Mouse (Mus musculus) ovary, postnatal 14 days (tissue): ENCODE data around the gene Acot5.
"Not testable (repeated sequence)": the region's sequence is repeated elsewhere in the genome, so short reads cannot be mapped to it uniquely, and the experiment has no call there.

Source experiments
- DNase-seq: peaks from one replicate; pipeline ENCODE4 v3.0.0; 2022; ENCODE audit warnings: low spot score

Gene Acot5

DNA sequence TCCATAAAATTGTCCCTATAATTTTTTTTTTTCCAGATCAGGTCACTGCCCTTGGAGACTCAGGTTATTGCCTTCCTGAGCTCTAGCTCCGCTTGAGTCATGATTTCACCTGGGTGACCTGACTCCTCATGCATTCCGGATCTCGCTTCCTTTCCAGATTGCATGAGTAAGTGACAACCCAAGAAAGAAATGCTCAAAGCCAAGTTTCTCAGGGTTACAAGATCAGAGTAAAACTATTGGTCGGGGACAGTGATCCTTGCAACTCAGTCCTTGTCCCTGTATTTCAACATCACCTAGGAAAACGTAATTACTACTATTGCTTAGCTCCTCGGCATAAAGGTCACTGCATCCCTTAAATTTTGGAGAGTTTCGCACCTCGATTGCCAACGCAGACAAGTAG is at the start of gene Acot5:
TSS of gene Acot5 (plus strand) at position 340 of the 400 bp plus-strand sequence.
- DNase-seq, result no peak

DNA sequence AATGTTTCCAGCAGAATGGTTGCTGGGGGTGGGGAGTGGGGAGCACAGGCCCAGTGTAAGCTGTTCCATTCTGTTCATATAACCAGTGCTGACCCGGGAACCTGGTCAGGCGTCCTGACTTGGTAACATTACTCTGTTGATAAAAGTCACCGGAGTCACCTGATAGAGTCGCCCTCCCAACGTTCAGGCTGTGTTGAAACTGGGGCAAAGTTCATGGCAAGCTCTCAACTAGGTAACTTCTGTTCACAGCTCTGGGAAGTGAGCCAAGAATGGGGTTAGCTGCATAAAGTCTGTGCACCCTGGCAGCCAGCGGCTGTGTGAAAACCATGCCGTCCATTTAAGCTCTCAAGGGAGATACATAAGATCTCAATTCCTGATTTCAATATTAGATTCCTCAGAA is 48.6 kb upstream of the Acot5 start:
- peak; percentile 45 for DNase-seq

DNA sequence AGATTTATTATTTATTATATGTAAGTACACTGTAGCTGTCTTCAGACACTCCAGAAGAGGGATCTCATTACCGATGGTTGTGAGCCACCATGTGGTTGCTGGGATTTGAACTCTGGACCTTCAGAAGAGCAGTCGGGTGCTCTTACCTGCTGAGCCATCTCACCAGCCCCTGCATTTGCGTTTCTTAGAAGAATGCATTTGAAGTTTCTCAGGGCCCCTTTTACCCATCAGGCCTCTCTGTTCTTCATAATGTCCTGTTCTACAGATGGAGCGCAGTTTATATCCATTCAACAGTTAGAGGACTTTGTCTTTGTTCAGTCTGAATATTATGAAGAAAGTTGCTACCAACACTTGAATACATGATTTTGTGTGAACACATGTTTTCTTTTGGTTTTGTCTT is 46.9 kb upstream of the Acot5 start:
- not testable (repeated sequence) for DNase-seq

DNA sequence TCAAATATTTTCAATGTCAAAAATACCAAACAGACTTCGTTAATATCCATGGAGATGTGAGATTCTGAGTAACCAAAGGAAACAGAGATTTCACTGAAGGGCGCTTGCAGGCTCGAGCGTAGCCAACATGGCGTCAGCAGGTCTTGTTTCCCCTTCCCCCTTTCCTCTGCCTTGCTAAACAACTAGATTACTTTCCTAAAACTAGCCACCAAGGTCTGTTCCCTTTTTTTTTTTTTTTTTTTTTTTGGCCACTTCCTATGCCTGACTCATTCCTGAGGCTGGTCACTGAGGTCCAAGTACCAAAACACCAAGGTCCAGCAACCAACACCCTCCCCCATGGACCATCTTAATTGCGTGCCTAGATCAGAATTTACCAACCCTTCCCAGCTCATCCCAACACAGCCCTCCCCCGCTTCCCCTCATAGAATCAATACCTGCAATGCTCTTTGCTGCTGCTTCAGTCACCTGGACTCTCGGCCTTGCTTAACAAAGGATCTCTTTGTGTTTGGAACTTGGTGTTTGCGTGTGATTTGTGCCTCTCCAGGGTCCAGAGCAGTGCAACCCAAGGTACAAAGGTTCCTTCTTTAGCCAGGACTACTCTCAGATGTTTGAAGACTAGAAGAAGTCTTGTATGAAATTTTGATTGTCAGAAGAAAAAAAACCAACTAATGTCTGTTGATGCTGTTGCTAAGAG is 45.9 kb upstream of the Acot5 start:
- no peak for DNase-seq

DNA sequence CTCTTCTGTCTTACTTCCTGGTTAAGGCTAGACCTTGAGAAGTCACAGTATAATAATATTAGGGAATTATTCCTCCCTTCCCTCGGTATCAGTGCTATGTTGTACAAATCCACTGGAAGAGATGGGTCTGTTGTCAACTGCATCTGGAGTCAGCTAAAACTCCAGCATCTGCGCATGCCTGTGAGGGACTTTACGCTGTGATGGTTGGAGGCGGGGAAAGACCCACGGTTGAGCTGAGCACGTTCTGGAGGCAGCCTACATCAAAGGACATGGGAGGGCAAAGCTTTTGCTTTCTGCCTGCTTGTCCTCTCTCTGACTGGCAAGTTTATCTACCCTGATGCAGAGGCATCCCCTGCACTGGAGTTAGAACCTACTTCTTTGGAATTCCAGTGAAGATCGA is 43.2 kb upstream of the Acot5 start:
- DNase-seq, result no peak

DNA sequence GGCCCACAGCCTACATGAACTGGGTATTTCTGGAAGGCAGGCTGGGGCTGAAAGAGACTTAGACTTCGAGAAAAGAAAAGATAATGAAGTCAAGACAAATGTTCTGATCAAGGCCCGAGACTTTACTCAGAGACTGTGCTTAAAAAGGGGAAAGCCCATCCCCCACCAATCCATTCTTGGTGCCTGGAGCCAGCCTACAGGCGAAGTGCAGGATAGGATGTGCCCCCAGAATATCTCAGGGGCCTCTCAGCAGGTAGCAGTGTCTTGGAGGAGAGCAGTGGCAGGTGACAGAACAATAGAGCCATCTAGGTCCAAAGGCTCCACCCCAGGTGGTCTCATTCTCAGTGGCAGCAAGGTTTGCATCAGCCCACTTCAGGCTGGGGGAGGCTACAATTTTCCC is 40.8 kb upstream of the Acot5 start:
- not testable (repeated sequence) for DNase-seq

DNA sequence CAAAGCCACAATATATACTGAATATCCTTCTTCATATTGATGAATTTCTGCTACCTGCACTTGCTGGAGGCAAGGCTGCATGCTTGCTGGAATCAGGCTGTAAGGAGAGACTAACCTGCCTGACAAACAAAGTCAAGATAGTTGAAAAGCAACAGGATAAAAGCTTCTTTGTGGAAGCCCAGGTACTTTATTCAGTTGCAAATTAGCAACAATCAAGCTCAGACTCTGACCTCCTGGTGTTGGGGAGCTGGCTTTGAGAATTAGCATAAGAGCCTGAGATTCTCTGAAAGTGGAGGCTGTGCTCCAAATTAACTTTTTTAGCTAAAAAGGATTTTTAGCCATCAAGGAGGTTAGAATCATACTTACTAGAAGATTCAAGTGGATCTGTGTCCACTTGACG is 40.1 kb upstream of the Acot5 start:
- DNase-seq, result not testable (repeated sequence)

DNA sequence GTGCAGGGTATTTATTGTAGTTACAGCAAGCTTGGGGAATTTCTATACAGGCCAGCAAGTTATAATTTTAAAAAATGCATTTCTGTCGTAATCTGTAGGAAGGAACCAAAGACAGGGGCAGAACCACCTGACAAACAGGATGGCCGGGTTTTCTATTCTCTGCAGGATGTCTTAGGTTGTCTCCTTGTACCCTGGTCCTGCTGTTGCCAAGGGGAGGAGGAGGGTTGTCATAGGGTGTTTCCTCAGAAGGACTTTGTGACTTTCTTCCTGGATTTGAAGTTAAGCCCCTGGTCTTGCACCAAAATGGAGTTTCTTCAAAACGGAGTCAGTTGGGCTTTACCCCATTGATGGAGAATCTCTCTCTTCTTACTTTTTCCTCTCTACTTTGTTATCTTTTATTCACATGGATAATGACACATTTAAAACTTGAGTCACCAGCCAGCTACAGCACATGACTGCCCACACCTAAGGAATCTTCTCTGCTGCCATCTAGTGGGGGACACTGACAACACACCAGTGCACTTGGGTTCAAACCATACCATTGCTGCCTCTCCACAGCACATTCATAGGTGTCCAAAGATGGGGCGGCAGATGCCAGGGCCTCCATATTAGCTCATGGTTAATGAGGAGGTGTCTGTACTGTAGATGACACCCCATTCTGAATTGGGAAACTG is 38.3 kb upstream of the Acot5 start:
- DNase-seq, result peak; percentile 76

DNA sequence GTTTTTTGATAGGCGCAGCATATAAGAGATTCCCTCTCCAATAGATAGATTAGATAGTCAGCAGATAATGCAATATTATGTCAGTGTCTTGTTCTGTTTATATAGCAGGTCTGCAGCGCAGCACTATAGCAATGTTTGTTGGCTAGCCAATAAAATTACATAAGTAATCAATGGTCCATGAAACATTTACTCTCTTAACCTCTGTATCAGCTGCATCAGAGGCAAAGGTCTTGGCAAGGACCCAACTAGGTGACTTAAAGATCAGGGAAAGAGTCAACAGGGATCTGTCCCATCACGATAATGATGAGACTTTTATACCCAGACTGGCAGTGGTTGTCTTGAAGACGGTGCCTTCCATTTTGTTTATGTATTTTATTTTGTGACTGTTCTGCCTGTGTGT is 36.3 kb upstream of the Acot5 start:
- DNase-seq, result no peak

DNA sequence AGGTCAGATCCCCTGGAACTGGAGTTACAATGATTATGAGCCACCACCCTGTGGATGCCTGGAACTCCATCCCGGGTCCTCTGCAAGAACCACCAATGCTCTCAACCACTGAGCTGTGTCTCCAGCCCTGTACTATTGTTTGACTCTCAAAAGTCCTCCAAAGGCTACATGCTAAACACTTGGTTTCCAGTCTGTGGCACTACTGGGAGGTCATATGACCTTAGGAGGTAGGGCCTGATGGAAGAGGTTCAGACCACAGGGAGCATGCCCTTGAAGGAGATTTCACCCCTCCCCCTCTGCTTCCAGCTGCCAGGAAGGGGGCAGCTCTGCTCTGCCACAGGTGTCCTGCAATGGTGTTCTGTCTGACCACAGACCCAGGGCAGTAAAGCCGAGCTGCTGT is 35.8 kb upstream of the Acot5 start:
- DNase-seq, result not testable (repeated sequence)

DNA sequence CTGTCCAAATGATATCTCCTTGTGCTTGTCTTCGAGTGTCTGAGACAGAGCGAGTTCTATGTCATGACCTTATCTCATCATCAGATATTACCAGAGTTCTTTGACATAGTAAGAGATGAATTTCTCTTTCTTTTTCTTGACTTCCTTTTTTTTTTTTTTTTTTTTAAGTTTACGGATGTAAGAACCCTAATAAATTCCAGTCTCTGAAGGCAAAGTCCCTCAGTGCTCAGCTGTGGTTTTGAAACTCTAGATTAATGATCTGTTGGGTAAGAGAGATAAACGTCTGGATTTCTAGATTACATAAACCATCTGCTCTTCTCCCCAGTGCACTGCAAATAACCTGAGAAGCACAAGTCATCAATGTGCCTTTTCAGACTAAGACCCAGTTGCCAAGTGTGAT is 35.0 kb upstream of the Acot5 start:
- no peak for DNase-seq

DNA sequence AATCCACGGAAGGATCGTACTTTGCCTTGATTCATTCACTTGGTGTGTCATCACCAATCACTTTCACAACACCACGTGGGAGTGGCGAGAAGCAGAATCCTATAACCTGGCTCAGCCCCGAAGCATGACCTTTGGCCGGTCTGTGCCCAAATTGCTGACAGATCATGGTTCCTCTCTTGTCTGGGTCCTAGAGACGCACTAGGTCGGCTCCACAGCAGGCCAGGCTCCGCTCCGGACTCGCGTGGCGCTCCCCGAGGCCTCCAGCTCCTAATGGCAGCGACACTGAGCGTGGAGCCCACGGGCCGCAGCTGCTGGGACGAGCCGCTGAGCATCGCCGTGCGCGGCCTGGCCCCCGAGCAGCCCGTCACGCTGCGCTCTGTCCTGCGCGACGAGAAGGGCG is 30.9 kb upstream of the Acot5 start, which contains the start of gene Acot4:
TSS of gene Acot4 (plus strand) at position 139 of the 400 bp plus-strand sequence.
- DNase-seq, result peak; percentile 9

DNA sequence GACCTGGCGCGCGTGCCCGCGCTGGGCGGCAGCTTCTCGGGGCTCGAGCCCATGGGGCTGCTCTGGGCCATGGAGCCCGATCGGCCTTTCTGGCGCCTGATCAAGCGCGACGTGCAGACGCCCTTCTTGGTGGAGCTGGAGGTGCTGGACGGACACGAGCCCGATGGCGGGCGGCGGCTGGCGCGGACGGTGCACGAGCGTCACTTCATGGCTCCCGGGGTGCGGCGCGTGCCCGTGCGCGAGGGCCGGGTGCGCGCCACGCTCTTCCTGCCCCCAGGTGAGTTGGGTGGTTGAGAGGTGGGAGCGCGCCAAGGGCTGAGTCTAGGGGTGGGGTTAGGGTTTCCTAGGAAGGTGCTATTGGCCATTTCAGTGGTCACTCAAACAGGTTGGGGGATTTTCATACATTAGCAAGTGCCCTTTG is 30.4 kb upstream of the Acot5 start, which contains the start of gene Gm49366:
TSS of gene Gm49366 (plus strand) at position 245 of the 421 bp plus-strand sequence.
- peak; percentile 20 for DNase-seq

DNA sequence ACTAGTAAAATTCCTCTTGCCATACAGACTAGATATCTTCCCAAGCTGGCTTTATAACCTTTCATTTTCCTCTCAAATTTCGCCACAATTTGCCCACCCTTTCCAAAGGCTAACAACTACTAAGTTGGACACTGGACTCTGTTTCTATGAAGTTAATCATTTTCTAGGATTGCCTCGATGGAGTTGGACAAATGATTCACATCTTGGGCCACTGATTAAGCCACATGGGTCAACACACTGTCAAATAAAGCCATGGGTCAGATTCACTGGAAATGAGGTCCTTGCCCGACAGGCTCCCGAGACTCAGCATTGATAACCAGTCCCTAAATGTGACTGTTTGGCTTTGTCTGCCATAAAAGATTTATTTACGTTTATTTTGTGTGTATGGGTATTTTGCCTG is 26.9 kb upstream of the Acot5 start:
- no peak for DNase-seq

DNA sequence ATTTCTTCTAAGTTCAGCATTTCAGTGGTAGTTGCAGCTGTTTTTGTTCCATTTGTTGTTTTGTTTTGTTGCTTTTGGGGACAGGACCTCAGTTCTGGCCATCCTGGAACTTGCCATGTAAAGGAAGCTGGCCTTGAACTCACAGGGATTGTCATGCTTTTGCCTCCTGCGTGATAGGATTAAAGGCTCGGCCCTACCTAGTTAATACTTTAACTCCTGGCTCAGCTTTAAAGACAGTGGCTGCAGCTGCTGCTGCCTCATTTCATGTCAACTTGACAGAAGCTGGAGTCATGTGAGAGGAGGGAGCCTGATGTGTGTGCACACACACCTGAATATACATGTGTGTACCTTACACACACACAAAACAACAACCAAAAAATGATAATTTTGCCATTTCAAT is 25.1 kb upstream of the Acot5 start:
- DNase-seq, result no peak

DNA sequence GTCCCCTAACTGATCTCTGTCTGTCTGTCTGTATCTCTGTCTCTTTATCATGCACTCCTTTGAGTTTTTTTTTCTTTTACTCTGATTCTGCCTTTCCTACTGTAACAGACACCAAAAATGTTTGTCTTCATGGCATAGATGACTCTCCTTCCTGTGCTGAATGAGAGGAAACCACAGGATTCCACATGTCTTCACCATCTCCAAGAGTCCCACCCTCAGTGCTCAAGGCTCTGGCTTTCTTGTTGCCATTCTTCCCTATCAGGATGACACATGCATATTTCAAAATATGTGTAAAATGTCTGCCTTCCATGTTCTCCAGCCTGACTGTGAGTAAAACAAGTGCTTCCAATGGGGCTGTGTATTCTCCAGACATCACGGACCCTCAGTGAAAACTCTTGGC is 22.2 kb upstream of the Acot5 start:
- DNase-seq, result no peak

DNA sequence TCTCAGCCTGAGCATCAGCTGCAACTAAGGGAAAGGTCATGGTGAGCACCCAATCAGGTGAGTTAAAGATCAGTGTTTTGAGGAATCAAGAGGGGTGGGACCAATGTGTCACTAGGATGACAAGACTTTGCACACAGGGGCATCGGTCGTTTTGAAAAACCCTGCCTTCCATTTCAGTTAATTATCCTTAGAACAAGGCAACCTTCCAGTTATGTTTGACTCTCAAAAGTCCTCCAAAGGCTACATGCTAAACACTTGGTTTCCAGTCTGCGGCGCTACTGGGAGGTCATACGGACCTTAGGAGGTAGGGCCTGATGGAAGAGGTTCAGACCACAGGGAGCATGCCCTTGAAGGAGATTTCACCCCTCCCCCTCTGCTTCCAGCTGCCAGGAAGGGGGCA is 18.4 kb upstream of the Acot5 start:
- not testable (repeated sequence) for DNase-seq

DNA sequence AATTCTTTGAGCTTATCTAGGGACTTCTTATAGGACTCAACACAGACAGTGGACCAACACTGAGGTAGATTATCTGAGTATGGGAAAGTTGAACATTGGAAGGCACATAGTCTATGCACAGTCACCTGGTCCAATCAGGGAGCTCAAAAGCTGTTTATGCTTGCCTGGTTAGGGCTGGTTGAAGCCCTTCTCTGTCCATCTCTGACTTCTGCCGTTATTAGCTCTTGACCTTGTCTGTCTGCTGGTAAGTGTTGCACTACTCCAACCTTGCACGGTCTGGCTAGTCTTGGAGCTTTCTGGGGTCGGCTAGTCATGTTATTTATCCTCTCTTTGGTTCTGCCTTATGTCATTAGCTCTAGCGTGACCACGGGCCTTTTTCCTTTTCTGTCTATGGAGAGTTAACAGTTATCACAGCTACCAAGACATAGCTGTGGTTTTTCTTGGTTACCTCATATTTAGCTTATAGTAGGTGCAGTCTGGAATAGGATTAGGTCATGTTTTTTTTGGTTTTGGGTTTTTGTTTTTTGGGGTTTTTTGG is 17.1 kb upstream of the Acot5 start, which contains the start of gene Acot3:
TSS of gene Acot3 (plus strand) at position 208 of the 538 bp plus-strand sequence.
- no peak for DNase-seq

DNA sequence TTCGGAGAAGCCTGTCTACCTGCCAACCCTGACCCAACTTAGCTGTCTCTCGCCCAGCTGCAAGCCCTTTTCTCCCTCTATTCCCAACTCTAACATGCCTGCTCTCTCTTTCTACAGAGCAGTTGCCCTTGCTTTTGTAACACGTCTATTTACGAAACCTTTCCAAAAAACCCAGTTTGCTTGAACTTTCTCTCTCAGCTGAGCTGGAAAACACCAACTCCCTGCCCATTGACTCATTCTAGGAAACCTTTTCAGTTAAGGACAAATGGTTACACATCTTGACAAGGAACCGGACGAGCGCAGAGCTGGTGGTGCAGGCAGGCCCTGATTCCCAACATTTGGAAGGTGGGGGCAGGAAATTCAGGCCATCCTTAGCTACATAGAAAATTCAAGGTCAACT is 16.5 kb upstream of the Acot5 start:
- no peak for DNase-seq

DNA sequence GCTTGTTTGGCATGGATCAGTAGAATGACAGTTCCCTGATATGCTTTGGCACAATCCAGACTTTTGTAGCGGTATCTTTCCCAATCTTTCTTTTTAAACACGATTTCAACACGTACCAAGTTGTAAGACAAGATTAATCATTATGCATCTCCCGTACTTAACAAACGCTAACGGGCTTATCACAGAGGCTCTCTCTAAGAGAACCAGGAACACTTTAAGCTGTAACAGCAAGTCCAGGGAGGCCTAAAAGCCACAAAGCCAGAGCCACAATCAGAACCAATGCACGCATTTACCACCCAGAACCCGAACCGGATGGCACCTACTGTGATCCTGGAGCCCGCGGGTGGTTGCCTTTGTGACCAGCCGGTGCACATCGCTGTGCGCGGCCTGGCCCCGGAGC is 16.0 kb upstream of the Acot5 start:
- DNase-seq, result no peak

DNA sequence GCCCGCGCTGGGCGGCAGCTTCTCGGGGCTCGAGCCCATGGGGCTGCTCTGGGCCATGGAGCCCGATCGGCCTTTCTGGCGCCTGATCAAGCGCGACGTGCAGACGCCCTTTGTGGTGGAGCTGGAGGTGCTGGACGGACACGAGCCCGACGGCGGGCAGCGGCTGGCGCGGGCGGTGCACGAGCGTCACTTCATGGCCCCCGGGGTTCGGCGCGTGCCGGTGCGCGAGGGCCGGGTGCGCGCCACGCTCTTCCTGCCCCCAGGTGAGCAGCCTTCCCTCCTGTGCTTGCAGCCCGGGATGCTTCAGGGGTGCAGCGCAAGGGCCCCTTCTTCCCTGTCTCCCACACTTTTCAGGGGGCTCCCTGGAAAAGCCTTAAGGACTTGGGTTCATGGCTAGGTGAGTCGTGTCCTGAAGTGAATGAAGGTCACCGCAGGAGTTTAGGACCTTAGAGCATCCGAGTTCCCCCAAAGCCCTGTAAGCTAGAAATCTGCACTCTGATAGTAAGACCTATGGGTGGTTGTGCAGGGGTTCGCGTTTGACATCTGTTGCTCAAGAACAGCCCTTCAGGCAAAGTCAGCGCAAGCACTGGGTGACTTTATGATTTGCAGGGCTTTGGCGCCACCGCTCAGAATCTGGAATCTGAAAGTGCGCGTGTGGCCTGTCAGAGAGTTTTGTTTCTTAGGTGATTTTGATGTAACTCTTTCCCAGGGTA is 15.3 kb upstream of the Acot5 start:
- DNase-seq, result no peak

DNA sequence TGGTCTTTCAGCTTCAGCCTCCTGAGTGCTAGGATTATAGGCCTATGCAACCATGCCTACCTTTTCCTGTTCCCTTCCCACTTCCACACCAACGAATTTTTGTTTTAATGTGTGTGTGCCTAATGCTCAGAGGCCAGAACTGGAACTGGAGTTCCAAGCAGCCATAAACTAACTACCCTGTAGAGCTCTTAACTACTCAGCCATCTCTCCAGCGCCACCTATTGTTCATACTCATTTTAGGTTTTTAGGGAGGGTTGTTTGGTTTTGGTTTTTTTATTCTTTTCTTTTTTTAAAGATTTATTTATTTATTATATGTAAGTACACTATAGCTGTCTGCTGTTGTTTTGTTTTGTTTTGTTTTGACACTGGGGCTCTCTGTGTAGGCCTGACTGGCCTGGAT is 8.2 kb upstream of the Acot5 start:
- no peak for DNase-seq

DNA sequence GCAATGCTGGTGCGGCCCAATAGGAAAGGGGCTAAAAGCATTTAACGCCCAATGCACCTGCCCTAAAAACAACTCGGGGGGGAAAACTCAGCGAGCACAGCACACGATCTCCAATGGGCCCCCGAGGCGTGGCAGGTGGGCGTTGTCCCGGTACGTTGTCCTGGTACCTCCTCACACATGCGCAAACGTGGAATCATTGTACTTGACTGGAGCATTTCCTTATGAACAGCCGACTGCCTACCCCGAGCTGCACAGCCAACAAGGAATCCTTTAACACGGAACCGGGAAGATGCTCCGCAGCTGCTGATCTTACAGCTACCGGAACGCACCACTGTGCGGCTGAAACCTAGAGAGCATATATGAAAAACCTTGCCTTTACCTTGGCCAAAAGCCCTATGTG is 6.8 kb upstream of the Acot5 start:
- DNase-seq, result no peak
